Mouse (Mus musculus) kidney, embryonic 15.5 days (tissue): ENCODE measurements around the gene Cldn8. TPM values are rescaled to one million over a fixed set of nuclear protein-coding genes. Genes with fewer than 3 reads are reported as not detected.

Source experiments
- ATAC-seq: fragments of 200-750 bp; cut with Nextera tagmentation; replicated peaks from 2 replicates; pipeline ENCODE4 v1.8.0; 2017; ENCODE audit warnings: moderate TSS enrichment; ENCODE audit not compliant: low FRiP score
- H3K27ac ChIP-seq: fragments of 300-500 bp; sonication (generic); 2 replicates; pipeline ENCODE4 v1.5.1; 2015; ENCODE audit warnings: mild to moderate bottlenecking, inconsistent platforms
- H3K27me3 ChIP-seq: fragments of 300-500 bp; sonication (generic); 2 replicates; pipeline ENCODE4 v1.6.1; 2015; ENCODE audit warnings: inconsistent platforms
- H3K36me3 ChIP-seq: fragments of 300-500 bp; sonication (generic); 2 replicates; pipeline ENCODE4 v1.6.1; 2015; ENCODE audit warnings: inconsistent platforms
- H3K4me1 ChIP-seq: fragments of 300-500 bp; sonication (generic); 2 replicates; pipeline ENCODE4 v1.6.1; 2015; ENCODE audit warnings: inconsistent platforms
- H3K4me2 ChIP-seq: fragments of 300-500 bp; sonication (generic); 2 replicates; pipeline ENCODE4 v1.6.1; 2015; ENCODE audit warnings: moderate library complexity, mild to moderate bottlenecking, inconsistent platforms
- H3K4me3 ChIP-seq: fragments of 300-500 bp; sonication (generic); replicated peaks from 2 replicates; pipeline ENCODE4 v1.5.1; 2015; ENCODE audit warnings: mild to moderate bottlenecking, inconsistent platforms
- H3K9ac ChIP-seq: fragments of 300-500 bp; sonication (generic); 2 replicates; pipeline ENCODE4 v1.6.1; 2015; ENCODE audit warnings: mild to moderate bottlenecking, inconsistent platforms
- H3K9me3 ChIP-seq: fragments of 300-500 bp; sonication (generic); replicated peaks from 2 replicates; pipeline ENCODE4 v1.6.1; 2016; ENCODE audit warnings: inconsistent platforms
- WGBS: fragments of 180-500 bp; shearing (Covaris S2); methylation state at CpG from one replicate; pipeline ENCODE4 v1.1.7; 2015; ENCODE audit warnings: mixed read lengths; 5-methylcytosine and 5-hydroxymethylcytosine counted together
- polyA plus RNA-seq: library from polyadenylated mRNA; unstranded; fragments of >200 nt; fragmentation: Nextera tagmentation; extraction: Ambion mirVana; gene quantifications from 2 replicates; pipeline ENCODE4 v1.2.1, GENCODE M21; 2015

Cldn8 gene
- 98.7 and 118 TPM in 2 replicates for polyA plus RNA-seq

DNA sequence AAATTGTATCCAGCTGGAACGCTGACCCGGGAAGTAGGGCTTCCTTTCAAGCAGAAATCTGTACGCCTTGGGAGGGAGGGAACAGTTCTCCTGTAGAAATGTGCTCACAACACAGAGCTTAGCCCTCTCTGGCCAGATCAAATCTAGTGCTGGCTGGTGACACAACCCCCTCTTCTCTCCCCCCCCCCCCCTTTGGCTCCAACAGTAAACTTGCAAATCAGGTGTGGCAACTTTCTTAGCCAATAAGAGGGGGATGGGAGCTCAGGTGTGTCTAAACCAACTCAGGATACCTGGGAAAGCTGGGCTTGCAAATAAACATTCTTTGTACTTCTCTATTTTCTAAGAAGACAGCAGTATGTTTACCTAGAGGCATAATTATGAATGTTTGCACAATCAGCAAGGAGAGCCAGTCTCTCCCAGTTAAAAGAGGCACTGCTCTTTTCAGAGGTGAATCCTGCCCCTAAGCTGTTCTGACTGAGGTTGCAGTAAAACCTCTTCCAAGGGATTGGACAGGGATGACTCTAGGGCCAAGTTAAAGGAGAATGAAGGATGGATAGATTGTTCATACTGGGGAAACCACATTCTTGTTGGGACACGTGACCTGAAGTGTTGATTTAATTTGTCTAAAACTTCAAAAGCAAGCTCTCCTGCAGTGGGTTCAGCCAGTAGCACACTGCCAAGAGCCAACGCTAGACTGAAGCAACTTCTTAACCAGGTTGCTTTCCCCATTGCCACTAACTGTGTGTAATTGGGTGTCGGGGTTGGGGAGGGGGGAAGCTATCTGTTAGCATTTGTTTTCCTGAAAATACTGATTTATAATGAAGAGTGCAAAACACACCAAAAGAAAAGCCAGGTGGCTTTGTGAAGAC lies at the start of gene Cldn8:
TSS of gene Cldn8 (minus strand) at position 139 of the 869 bp plus-strand sequence.
- H3K27me3 ChIP-seq: no peaks in the 10 kb centered on the region
- peak within 1 kb of the TSS; percentile 24; the same call in 1 of the 2 replicates for H3K9ac ChIP-seq
- 68% methylated on average over 6 of the region's 6 CpGs for WGBS

DNA sequence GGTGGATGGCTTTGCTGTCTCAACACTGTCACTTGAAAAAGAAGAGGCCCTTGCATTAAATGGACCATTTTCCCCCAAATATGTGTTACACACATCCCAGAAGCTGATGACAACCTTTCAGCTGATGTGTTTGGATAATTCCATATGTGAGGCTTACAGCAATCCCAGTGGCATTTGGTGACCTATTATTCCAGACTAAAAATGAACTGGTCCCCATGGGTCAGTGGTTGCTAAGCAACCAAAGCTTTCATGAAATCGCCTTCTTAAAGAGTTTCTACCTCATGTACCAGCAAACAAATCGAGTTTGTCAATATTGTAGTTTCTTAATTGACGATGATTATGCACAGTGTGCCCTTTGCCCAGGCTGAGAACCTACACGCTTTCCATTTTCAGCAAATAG lies 49.7 kb upstream of the Cldn8 start:
- no peak for ATAC-seq
- H3K4me3 ChIP-seq: no peak overlapping the region
- no peaks in the 10 kb centered on the region for H3K4me1 ChIP-seq
- no peak overlapping the region for H3K4me2 ChIP-seq
- no peaks in the 10 kb centered on the region for H3K9me3 ChIP-seq
- no peaks in the 10 kb centered on the region for H3K27me3 ChIP-seq
- H3K36me3 ChIP-seq: no peaks in the 10 kb centered on the region
- H3K27ac ChIP-seq: no peak overlapping the region
- H3K9ac ChIP-seq: no peak overlapping the region
- 84% methylated on average over 4 of the region's 4 CpGs for WGBS

More for the DNA sequence above, at the start of gene Cldn8:
- H3K4me2 ChIP-seq: peak within 1 kb of the TSS; percentile 23; the same call in 1 of the 2 replicates
- no peaks in the 10 kb centered on the region for H3K9me3 ChIP-seq
- ATAC-seq: peak; percentile 91
- peak within 1 kb of the TSS; percentile 36 for H3K4me3 ChIP-seq
- H3K27ac ChIP-seq: peak within 1 kb of the TSS; percentile 87
- no peaks in the 10 kb centered on the region for H3K4me1 ChIP-seq
- H3K36me3 ChIP-seq: no peaks in the 10 kb centered on the region

DNA sequence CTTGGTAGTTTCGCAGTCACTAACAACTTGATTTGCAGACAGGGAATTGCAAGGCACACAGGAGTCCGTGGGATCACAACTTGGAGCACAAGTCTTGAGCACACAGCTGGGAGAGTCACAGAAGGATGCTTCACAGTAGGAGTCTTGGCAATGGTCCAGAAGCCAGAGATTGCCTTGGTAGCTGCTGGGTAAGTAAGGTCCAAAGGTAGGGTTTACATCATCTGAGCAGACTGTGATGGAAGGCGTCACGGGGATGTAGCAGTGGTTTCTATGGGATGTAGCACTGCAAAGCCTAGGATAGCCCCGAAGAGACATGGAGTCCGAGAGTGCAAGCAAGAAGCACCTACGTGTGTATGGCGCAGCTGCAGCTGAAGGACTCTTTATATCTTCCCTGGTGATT lies 48.9 kb upstream of the Cldn8 start, which contains the start of gene Krtap24-1:
TSS of gene Krtap24-1 (minus strand) at position 358 of the 400 bp plus-strand sequence.
- H3K4me3 ChIP-seq: no peak within 1 kb of the TSS
- 90% methylated on average over 8 of the region's 8 CpGs for WGBS
- H3K9me3 ChIP-seq: no peaks in the 10 kb centered on the region
- no peaks in the 10 kb centered on the region for H3K36me3 ChIP-seq
- H3K9ac ChIP-seq: no peak within 1 kb of the TSS
- no peak within 1 kb of the TSS for H3K27ac ChIP-seq
- no peaks in the 10 kb centered on the region for H3K4me1 ChIP-seq
- H3K4me2 ChIP-seq: no peak within 1 kb of the TSS
- no peaks in the 10 kb centered on the region for H3K27me3 ChIP-seq
- ATAC-seq: no peak

DNA sequence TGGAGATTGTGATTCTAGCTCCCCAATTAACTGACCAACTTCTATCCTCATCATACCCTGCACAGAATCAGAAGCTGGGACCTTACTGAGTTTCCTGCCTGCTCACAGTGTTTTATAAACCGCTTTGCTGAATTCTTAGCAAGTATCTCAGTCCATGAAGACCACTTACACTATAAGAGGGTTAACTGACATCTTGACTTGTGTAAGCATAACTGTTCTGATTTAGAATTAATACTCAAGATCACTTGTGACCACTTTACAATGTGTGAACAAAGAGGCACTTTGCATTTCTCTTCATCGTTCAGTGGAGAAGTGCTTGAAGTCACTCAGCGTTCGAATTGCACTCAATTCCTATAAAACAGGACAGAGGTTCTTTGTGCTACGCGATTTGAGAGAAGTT lies 41.6 kb upstream of the Cldn8 start:
- Histone ChIP-seq H3K4me2 (no peak overlapping the region), H3K27me3 (peaks cover 4% of the 10 kb centered on the region; the same call in 1 of the 2 replicates), H3K4me3 (no peak overlapping the region), H3K4me1 (0 out of 2 replicates have a peak, but pooled peaks cover 6% of the 10 kb centered on the region), H3K9ac (no peak overlapping the region), H3K27ac (no peak overlapping the region), H3K36me3 (no peaks in the 10 kb centered on the region), H3K9me3 (no peaks in the 10 kb centered on the region)
- ATAC-seq: no peak
- WGBS: 85% methylated on average over 6 of the region's 6 CpGs

DNA sequence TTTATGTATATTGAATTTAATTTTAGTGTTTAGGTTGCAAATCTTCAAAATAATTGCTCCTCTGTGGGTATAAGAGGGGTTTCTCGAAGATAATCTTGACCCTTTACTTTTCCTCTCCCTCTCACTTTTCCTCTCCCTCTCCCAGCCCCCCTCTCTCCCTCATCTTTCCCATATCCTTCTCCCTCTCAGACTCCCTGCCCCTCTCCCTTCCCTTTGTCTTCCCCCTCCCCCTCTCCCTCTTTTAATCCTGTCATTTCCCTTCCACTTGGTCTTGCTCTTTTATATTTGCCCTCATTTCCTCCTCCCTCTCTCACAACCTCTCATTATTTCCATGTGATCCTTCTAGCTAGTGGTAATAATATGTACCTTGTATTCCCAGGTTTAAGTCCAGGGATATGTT lies 39.5 kb upstream of the Cldn8 start:
- H3K36me3 ChIP-seq: no peaks in the 10 kb centered on the region
- no peak overlapping the region for H3K9ac ChIP-seq
- H3K4me2 ChIP-seq: no peak overlapping the region
- 0 out of 2 replicates have a peak, but pooled peaks cover 7% of the 10 kb centered on the region for H3K4me1 ChIP-seq
- H3K27me3 ChIP-seq: peaks cover 4% of the 10 kb centered on the region; the same call in 1 of the 2 replicates
- H3K9me3 ChIP-seq: no peaks in the 10 kb centered on the region
- no peak for ATAC-seq
- no peak overlapping the region for H3K27ac ChIP-seq
- H3K4me3 ChIP-seq: no peak overlapping the region
- 55% methylated on average over 1 of the region's 1 CpGs for WGBS

DNA sequence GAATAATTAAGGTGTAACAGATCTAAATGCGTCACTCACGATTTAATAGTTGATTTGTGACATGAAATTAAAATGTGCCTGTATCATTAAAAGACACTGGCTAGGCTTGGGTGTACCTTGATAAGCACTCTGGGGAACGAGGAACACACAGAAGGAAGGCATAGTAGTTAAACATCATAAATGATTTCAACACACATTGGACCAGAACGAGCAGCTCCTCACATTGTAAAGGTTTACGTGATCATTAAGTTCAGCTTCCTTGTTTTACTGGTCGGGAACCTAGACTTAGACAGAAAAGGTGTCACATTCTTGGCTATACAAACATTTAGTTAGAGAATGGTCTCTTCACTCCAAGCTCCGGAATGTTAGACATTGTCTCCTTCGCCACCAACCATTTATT lies 37.3 kb upstream of the Cldn8 start:
- Histone ChIP-seq H3K9me3 (no peaks in the 10 kb centered on the region), H3K9ac (no peak overlapping the region), H3K4me2 (peak overlapping the region; percentile 50), H3K27me3 (peaks cover 4% of the 10 kb centered on the region; the same call in 1 of the 2 replicates), H3K4me3 (no peak overlapping the region), H3K36me3 (no peaks in the 10 kb centered on the region), H3K27ac (no peak overlapping the region), H3K4me1 (0 out of 2 replicates have a peak, but pooled peaks cover 7% of the 10 kb centered on the region)
- no peak for ATAC-seq
- WGBS: 33% methylated on average over 8 of the region's 8 CpGs

DNA sequence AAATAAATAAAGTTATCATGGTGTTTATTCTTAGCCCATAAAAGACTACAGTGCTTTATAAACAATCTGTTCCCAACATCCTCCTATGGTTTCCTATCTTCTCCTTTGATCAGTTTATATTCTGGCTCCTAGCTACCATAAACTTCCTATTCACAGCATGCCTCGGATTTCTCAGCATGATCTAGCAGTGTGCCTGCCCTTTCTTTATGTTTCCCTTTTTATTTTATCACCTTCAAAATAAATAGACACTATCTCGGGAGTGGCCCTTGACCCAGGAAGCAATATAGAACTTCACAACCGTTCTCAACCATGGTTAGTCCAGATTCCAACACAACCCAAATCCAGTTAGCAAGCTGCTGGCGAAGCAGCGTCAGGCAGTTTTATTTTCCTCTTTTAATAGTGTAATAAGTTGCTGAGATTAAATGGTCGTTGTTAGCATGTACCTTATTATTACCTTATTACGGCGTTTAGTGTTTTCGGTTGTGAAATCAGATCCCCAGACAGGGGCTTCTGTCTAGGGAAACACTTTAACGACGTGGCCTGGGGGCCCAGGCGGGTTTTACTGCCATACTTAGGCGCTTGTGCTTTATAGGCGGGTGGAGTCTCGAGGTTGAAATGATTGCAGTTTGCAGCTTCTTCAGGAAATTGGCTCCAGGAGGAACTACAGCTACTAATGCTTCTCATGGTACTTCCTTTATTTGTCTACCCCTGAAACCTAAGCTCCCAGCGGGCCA lies 36.7 kb upstream of the Cldn8 start:
- H3K36me3 ChIP-seq: no peaks in the 10 kb centered on the region
- 4% methylated on average over 16 of the region's 16 CpGs for WGBS
- H3K4me1 ChIP-seq: 0 out of 2 replicates have a peak, but pooled peaks cover 7% of the 10 kb centered on the region
- H3K9me3 ChIP-seq: no peaks in the 10 kb centered on the region
- peak overlapping the region; percentile 15 for H3K4me3 ChIP-seq
- H3K27me3 ChIP-seq: peaks cover 4% of the 10 kb centered on the region; the same call in 1 of the 2 replicates
- H3K27ac ChIP-seq: 0 out of 2 replicates have a peak overlapping the region, but pooled peaks have one; percentile 35
- peak overlapping the region; percentile 50 for H3K4me2 ChIP-seq
- 0 out of 2 replicates have a peak, but pooled peaks have one; percentile 29 for ATAC-seq
- no peak overlapping the region for H3K9ac ChIP-seq

DNA sequence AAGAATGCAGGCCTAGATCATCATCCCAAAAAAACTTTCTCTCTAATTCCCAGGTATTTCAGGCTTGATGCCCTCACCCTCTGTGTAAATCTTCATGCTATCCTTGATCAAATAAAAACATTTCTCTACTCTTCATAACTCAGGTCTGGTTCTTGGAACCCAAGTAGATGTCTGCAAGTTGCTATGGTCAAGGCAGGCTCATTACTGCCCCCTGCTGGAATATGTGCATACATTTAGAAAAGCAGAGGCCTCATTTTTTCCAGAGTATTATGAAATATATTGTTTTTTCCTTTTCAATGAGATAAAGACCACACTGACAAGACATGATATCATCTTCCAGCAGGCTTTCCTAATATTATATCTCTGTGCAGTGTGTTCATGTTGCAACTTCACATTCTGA lies 29.8 kb upstream of the Cldn8 start:
- Histone ChIP-seq H3K27ac (no peak overlapping the region), H3K36me3 (no peaks in the 10 kb centered on the region), H3K9me3 (no peaks in the 10 kb centered on the region), H3K27me3 (no peaks in the 10 kb centered on the region), H3K4me2 (no peak overlapping the region), H3K9ac (no peak overlapping the region), H3K4me3 (no peak overlapping the region), H3K4me1 (no peaks in the 10 kb centered on the region)
- no peak for ATAC-seq

DNA sequence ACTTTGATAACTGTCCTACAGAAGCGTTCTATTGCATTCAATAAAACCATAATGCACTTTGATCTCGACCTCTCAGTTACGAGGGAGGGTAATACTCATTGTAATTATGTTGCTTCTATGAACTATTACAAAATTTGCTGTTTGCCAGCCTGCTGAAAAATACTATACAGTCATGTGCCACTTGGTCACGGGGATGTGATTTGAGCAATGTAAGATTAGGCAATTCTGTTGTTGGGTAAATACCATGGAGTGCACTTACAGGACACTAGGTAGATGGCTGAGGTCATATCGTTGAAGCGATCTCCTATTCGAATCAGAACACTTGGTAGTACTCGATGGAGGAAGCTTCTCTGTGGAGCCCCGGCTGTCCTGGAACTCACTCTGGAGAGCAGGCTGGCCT lies 20.4 kb upstream of the Cldn8 start:
- Histone ChIP-seq H3K4me2 (no peak overlapping the region), H3K36me3 (no peaks in the 10 kb centered on the region), H3K9ac (no peak overlapping the region), H3K27me3 (no peaks in the 10 kb centered on the region), H3K9me3 (no peaks in the 10 kb centered on the region), H3K4me1 (no peaks in the 10 kb centered on the region), H3K27ac (no peak overlapping the region), H3K4me3 (no peak overlapping the region)
- WGBS: 81% methylated on average over 9 of the region's 9 CpGs
- ATAC-seq: no peak

DNA sequence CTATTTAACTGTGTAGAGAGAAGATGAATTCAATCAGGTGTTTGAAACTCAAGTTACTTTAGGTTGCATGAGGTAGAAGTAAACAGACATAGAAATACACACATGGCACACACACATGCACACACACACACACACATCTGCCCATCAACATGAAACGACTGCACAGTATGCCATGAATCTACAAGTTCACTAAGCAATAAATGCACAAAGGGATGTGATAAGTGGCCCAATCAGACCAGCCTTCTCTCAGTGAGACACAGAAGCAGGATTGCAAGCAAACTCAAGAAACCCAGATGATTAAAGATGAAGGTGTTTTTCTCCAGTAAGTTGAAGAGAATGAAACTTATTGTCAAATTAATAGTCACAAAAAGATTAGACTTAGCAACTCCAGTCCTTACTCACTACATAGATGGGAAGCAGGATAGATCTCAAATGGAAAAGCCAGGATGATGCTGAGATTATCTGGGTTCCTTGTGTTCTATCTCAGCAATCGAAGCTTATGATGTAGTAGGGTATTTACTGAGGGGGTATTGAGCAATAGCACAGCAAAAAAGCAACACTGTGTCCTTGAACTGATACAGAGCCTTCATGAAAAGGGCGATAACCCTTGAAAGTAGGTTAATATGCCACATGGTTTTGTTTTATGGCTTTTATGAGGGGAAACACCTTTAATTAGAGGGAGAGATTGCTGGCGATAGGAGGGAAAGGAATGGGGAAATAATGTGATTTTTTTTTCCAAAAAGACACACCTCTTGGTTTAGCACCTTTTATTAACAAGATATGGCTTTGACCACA lies 13.1 kb upstream of the Cldn8 start:
- Histone ChIP-seq H3K9ac (no peak overlapping the region), H3K27ac (no peak overlapping the region; the same call in 1 of the 2 replicates), H3K9me3 (no peaks in the 10 kb centered on the region), H3K4me2 (no peak overlapping the region), H3K27me3 (no peaks in the 10 kb centered on the region), H3K4me1 (0 out of 2 replicates have a peak, but pooled peaks cover 3% of the 10 kb centered on the region), H3K4me3 (no peak overlapping the region), H3K36me3 (no peaks in the 10 kb centered on the region)
- 72% methylated on average over 4 of the region's 4 CpGs for WGBS
- no peak for ATAC-seq

DNA sequence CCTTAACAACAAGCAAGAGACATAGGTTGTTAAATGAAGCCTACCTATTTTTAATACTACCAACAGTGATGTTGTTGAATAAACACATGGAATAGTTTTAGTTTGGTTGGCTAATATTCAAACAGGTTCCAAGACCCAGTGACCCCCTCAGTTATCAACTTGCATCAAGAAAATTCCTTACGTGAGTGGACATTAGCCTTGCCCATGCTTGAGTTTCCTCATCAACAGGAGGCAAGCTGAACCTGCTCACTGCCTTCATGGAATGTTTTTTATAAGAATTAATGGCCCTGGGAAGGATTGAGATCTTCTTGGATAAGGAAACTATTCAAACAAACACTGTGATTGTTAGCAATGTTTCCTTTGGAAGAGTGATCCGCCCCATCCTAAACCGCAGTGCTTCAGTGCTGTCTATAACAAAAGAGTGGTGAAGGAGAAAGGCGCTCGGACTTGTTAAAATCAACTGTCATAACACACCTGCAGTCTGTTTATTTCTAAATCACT lies 10.0 kb upstream of the Cldn8 start:
- Histone ChIP-seq H3K4me1 (0 out of 2 replicates have a peak, but pooled peaks cover 7% of the 10 kb centered on the region), H3K9me3 (no peaks in the 10 kb centered on the region), H3K27ac (peak overlapping the region; percentile 75), H3K27me3 (no peaks in the 10 kb centered on the region), H3K9ac (no peak overlapping the region), H3K4me2 (no peak overlapping the region), H3K36me3 (no peaks in the 10 kb centered on the region), H3K4me3 (no peak overlapping the region)
- ATAC-seq: peak; percentile 80
- 50% methylated on average over 5 of the region's 5 CpGs for WGBS
